Mouse (Mus musculus): ENCODE data around the gene Igfbpl1.

Igfbpl1 gene

DNA sequence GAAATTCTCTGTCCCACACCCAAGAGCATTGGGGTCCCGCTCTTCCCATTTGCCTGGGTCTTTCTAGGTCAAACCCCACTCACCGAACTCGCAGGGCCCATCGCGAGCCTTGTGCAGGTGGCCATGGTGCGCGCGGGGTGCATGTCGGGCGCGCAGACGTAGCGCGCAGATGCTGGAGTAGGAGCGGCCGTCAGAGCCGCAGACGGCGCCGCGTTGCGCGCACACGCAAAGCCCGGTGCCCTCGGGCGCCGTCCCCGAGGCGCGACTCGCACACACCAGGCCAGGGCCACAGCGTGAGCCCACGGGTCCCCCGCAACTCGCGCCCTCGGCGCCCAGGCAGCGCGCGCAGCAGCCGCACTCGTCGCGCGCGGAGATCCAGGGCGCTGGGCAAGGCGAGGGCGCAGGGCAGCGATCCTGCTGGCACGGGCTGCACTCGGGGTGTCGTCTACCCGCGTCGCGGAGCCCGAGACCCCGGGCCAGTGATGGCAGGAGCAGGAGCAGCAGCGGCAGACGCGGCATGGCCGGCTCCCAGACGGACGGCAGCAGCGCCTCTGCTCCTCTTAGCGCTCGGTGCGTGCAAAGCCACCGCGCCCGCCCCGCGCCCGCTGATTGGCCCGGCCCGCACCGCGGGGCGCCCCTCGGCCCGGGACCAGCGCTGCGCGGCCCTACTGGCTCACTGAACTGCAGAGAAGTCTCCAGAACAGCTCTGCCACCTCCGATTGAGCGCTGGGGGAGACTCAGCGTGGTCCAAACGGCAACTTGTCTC, at the start of gene Igfbpl1:
Gene Igfbpl1 (minus strand): TSS at position 649 of the 766 bp plus-strand sequence.
- DNase-seq (ENCODE audit: low read depth, low spot score): no peak

DNA sequence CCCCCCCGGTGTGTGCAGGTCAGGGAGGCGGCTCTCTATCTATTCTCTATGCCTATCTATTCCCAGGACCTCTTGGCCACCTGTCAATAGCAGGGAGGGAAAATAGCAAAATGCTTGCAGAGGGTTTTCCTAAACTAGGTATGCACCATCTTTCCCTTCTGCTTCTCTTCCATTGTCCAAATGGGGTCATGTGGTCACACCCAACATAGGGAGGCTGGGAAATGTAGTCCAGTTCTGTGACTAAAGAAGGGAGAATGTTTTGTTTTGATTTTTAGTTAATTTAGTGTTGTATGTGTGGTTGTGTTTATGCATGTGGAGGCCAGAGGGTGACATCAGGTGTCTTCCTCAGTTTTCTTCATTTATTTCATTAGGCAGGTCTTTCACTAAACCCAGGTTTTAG, 45.4 kb upstream of the Igfbpl1 start:
- no peak for DNase-seq (ENCODE audit: low read depth, low spot score)

DNA sequence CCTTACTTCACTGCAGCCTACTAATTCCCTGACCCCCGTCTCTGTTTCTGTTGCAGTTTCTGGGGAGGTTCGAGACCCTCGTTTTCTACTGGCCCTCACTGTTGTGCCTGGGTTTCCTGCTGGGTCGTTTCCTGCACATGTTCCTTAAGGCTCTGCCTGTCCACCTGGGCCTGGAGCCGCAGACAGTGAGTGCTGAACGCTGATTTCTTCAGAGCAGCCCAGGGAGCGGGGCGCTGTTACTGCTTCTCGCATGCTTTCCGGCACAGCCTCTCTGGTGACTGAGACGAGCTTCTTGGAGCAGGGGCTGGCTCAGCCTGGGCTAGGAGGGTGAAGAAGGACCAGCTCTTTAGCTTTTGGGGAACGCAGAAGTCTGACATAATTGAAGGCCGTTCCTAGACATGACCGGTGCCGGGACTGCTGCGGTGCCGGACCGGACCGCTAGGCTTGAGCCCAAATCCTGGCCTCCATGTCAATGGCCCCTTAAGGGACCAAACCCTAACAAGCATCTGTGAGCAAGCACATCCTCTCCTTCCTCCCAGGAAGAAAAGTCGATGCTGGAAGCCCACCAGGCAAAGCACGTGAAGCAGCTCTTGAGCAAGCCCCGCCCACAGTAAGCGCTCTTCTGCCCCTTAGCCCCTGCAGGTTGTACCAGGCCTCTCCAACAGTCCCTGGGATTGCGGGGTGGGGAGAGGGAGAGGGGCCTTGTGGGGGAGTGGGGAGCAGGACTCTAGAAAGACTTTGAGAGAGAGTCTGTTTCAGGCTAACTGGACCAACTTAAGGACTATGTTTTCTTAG, 42.5 kb upstream of the Igfbpl1 start:
- DNase-seq (ENCODE audit: low read depth, low spot score): no peak

DNA sequence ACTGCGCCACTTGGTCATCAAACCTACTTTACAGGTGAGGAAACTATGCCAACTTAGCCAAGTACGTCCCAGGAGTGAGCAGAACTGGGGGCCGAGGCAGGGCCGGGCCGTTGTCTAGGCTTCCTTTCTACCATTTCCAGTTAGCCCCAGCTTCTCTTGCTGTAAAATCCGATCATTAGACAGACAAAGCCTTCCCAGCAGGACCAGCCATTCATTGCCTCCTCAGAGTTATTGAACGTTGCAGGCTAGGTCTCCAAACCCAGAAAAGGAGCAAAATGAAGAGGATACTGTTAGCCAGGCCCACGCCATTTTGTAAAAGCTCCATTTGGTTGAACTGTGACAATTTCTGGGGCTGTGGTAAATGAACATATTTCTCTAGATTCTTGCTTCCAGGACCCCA, 40.7 kb upstream of the Igfbpl1 start:
- no peak for DNase-seq (ENCODE audit: low read depth, low spot score)

DNA sequence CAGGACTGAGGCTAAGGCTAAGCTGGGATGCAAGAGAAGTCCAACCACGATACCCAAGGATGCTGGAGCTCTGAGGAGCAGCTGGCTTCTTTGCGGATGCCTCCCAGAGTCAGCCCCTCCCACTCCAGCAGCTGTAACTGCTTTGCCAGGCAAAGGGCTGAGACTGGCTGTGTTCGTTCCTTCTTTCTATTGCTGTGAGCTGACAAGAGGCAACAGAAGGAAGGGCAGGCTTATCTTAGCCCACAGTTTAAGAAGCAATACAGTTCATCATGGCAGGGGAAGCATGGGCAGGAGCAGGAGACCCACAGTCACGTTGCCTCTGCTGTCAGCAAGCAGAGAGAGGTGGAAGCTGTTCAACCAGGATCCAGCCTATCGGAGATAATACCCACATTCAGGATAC, 34.4 kb upstream of the Igfbpl1 start:
- DNase-seq (ENCODE audit: low read depth, low spot score): no peak

DNA sequence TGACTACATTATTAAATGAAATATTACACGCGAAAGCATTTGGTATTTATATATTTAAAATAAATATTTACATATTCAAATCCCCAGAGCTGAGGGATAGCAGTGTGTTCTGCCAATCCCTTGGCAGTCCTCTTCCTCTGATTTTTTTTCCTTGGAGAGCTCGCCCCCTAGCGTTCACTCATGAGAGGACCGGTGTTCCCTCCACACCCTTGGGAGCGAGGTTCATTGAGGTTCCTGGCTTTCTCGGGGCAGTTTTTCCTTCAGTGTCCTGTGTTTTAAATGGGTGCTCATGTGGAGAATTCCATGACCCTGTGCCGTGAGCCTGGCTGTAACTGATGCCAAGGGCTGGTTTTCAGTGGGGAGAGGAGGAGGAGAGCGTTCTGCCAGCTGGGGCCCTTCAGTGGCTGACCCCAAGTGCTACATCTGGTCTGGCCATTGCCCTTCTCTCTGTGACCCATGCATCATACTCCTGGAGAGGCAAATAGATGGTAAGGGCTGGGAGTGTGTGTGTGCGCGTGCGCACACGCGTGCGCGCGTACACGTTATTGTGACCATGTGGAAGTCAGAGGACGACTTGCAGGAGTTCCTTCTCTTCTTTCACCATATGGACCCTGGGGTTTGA, 29.2 kb upstream of the Igfbpl1 start:
- DNase-seq (ENCODE audit: low read depth, low spot score): peak; percentile 57

DNA sequence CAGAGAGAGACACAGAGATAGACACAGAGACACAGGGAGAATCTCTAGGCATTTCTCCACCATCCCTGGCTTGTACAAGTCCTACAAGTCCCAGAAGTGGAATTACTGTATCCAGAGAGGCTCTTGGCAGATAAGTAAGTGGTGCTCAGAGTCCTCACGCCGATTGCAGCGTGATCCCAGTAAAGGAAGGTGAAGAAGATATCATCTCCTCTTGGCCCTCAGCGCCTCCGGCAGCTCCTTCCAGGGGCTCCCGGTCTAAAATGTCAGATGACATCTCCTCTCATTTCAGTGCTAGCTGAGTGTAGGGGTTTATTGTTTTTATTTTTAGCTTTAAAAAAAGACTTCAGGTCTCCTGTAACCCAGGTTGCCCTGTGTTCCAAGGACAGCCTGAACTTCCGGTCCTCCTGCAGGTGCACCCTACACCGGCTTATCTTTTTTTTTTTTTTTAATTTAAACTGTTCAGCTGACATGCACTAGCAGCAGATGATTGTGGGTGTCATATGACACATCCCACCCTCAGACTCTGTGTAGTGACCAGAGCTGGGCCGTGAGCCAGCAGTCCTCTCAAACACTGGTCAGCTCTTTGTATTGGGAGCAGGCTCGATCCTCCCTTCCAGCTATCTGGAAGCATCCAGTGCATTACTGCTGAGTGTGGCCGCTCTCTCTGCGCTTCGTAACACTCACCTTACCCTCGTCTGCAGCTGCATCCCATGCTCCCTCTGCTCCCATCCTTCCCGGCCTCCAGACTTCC, 26.9 kb upstream of the Igfbpl1 start:
- DNase-seq (ENCODE audit: low read depth, low spot score): no peak

DNA sequence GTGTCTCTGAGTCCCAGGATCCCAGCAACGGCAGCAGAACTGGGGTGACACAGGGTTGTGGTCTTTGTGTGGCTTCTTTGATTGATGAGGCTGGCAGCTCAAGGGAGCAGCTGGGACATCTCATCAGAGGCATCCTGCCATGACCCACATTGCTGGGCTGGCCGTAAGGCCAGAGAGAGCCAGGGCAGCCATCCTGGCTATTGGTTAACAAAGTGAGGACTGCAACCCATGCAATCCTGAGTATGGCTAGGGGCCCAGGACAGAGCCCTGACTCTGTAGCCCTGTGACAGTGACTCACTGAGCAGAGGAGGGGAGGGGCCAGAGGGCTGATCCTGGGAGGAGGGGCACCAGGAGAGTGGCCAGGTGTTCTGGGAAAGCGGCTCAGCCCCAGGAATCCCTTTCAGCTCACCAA, 24.9 kb upstream of the Igfbpl1 start:
- DNase-seq (ENCODE audit: low read depth, low spot score): no peak

DNA sequence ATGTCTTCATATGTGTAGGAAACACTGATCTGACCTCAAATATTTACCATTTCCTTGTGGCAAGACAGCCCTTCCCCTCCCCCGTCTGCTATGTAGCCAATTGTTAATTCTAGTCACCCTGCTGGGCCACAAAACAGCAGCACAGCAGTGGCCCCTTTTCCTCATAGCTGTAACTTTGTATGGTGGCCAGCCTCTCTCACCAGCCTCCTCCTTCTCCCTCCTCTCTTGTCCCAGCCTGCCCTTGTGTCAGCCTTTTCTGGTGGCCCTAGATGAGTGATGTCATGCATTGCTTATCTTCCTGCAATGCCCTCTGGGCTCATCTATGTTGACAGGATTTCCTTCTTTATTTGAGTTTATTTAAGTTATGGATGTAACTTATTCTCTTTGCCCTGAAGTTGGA, 22.7 kb upstream of the Igfbpl1 start:
- DNase-seq (ENCODE audit: low read depth, low spot score): no peak

DNA sequence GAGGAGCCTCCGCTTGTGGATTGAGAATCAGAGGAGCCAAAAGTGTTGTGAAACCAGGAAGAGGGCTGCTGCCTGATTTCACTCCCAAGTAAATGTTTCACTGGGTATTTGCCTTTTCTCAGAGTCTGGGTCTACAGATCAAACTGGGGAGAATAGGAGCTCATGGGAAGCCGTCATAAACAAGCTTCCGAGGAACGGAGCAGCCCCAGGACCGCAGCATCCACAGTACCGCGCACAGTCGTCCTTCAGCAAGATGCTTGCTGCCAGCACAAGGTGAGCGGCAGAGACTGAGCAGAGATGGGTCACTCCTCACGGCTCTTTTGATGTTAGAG, 22.1 kb upstream of the Igfbpl1 start:
- no peak for DNase-seq (ENCODE audit: low read depth, low spot score)

DNA sequence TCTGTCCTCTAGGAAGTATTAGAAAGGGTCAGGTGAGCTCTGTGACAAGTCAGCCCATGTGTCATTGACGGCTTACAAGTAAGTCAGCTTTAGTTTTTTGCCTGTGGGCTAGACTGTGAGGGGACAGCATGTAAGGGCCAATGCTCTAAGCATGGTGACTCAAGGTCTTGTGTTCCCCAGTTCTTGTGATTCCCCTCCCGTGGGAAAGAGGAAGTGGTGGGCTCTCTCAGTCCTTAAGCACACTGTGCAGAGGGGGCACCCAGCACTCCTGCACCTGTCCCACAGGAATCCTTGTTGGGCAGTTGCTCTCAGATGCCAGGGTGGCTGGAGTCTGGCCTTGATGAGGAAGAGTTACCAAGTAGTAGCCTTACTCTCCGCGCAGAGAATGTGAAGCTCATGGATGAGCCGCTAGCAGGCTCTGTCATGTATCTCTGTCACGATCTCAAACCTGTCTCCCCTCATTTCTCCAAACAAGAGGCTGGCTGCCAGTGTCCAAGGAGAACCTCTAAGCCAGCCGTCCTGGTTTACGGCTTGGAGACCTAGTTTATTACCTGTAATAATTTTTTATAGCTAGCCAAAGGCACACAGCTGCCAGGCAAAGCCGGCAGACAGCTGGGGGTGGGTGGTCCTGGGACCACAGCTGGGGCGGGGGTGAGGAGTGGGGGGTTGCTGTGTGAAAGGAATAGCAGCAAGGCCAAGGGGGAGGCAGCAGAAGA, 21.5 kb upstream of the Igfbpl1 start, which contains the start of gene Stra6l:
Gene Stra6l (plus strand): TSS at position 556 of the 716 bp plus-strand sequence.
- no peak for DNase-seq (ENCODE audit: low read depth, low spot score)

DNA sequence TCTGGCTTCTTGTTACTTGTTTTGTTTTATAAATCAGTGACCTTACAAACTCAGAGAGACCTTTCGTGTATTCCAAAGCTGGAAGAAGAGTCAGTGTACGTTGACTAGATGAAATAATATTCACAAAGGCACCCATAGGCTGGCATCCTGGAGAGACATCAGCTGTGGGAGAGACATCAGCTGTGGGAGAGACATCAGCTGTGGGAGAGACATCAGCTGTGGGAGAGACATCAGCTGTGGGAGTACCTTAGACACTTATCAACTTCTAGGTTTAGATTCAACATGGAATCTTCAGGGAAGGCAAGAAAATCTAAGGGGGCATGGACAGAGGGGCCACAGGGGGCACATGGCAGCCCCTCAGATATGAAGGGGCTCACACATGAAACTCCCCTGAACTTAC, 19.5 kb upstream of the Igfbpl1 start:
- DNase-seq (ENCODE audit: low read depth, low spot score): no peak

DNA sequence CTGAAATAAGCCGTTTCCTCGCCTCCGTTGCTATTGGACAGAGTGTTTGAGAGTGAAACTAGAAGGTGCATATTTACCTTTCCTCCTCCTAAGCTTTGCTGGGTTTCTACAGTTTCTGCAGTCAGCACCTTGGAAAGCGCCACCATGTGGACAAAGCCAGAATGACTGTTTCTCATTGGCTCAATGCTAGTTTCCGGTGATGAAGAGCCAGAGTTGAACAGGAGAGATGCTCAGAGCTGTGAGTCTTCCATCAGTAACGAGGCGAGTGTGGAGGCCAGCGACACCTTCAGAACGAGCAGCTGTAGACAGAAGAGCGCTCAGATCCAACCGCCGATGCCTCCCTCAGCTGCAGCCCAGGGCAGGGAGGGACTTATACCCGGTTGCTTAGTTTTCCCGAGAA, 17.6 kb upstream of the Igfbpl1 start:
- peak; percentile 72 for DNase-seq (ENCODE audit: low read depth, low spot score)

DNA sequence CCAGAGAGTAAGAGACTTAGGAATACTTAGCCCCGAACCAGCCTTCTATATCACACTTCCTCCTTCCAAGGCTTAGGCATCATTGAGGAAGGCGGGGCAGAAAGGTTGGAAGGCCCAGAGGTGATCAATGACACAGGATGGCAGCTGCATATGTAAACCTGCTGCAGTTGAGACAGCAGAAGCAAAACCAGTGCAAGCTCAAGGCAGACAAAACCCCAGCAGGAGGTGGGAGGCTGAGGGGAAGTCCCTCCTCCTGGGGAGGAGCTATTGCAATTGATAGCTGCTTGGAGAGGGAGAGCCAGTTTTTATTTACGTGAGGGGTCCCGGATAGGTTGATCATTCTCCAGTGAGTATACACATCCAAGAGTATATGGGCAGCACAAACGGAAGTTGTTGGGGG, 6.7 kb upstream of the Igfbpl1 start:
- no peak for DNase-seq (ENCODE audit: low read depth, low spot score)

DNA sequence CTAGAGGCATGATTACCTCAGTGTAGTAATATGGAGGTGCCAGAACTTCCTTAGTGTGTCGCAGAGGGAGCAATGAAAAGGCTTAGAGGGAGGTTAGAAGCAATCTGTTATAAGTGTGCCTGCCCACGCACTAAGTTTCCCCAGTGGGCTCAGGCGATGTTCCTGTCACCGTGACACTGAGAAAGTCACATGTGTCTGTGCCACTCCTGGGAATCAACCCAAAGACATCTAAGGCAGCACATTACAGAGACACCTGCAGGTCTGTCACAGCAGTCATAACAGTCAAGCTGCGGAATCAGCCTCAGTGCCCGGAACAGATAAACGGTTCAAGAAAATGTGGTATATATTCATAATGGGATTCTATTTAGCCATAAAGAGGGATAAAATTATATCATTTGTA, 5.3 kb upstream of the Igfbpl1 start:
- DNase-seq (ENCODE audit: low read depth, low spot score): no peak

DNA sequence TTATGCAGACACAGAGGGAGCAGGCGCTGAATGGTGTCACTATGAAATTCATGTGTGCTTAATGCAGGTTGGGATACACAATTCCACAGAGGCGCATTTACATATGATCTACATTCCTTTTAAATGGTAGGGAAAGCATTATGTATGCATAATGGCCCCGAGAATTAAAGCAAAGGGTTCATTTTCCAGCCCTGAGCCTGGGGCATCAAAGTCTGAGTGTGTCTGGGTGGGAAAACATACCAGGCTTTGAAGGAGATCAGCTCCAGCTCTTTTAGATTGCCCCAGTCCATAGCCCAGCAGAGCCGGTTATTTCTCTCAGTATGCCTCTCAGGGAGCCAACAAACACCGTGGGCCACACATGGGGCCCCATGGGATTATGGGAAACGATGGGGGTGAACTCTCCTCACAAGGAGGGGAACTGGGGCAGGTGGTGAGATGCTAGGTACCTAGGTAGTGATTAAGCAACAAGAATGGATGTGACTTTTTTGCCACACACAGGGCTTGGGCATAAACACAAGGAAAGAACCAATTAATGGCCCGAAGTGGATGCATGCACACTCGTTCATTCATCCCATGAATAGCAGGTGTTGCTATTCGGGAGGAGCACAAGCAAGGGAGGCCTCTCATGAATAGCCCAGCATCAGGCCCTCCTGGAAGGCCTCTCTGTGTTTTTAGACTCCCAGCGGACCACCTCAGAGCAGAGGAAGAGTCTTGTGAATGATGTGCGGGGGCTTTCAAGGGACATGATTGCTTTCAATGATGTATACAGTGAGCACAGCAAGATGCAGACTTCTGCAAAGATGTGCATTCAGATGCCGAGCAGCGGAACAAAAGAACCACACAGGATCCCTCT, 3.4 kb upstream of the Igfbpl1 start:
- DNase-seq (ENCODE audit: low read depth, low spot score): no peak

DNA sequence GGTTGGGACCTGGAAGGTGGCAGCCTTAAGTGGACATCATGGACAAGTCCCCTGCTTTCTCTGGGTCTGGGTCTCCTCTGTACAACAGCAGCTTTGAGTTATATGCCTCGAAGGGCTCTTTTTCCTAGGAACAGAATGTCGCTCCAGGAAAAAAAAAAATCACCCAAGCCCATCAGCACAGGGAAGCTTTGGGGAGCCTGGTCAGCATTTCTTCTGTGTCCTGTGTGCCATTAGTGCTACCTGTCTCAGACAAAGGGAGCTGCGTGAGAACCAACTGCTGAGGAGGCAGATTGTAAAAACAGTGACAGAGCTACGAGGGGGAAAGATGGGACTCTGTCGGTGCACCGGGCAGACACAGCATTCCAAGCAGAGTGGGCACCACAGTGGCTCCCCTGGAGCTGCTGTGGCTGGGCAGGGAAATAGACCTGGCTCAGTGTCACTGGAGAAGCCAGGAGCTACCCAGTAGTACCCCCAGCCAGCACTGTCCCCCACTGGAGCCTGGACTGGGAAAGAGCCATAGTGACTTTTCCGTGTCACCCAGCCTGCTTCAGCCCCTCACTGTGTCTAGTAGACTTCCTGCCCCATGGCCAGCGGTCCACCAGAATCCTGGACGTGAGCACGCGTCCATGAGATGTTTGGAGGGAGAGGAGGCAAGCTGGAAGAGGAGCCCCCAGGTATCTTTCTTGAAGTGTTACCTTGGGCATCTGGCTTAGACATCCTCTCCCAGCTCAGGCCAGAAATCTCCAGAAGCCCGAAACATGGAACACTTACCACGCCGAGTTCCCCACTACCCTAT, 1.8 kb downstream of the Igfbpl1 start:
- no peak for DNase-seq (ENCODE audit: low read depth, low spot score)

DNA sequence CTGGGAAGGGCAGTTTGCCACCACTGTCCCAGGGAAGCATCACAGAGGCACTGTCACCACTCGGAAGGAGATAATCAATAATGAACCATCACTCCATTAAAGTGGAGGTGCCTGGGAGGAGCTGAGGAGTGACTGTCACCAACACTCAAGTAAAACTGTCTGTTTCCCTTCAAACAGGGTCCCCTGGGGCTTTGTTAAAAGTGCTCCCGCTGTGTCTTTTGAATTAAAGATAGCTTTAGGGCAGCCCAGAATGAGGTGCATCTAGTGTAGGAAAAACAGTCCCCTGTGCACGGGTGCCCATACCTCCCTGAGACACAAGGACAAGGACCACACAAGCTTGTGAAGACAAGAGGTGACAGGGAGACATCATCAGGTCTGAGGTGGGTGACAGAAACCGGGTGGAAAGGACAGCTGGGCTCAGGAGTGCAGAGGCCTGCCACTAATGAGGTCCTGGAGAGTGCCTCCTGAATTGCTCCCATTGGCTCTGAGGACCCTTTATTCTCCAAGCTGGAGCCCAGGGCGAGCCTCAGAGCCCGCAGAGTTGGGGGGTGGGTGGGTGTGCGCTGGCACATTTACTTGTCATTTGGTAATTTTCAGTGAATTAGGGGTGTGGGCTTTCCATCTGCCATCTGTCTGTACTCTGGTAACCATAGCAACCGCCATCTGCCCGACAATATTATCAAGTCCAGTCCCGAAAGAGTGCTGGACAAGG, 2.5 kb downstream of the Igfbpl1 start:
- DNase-seq (ENCODE audit: low read depth, low spot score): no peak

Data from CD4-positive, CD25-positive, alpha-beta regulatory T cell, adult 2 months (primary cell).